Mouse (Mus musculus): ENCODE measurements around the gene Etv3.
"Not testable (repeated sequence)": the region's sequence is repeated elsewhere in the genome, so short reads cannot be mapped to it uniquely, and the experiment has no call there.

The Etv3 gene

GRCm38 (mm10) chr3:87521126-87521525 lies 4.1 kb upstream of the Etv3 start:
- no peak for DNase-seq

- no peak for DNase-seq
Observed at GRCm38 (mm10) chr3:87521833-87522232, 3.4 kb upstream of the Etv3 start.

- DNase-seq = no peak
Observed at GRCm38 (mm10) chr3:87523701-87524100, 1.5 kb upstream of the Etv3 start.

GRCm38 (mm10) chr3:87525837-87526570 lies 797 bp downstream of the Etv3 start:
- DNase-seq = no peak

- no peak for DNase-seq
Observed at GRCm38 (mm10) chr3:87527139-87527538, 1.9 kb downstream of the Etv3 start.

- no peak for DNase-seq
Observed at GRCm38 (mm10) chr3:87528021-87528420, 2.8 kb downstream of the Etv3 start.

- no peak for DNase-seq
Observed at GRCm38 (mm10) chr3:87528841-87529240, 3.6 kb downstream of the Etv3 start.

GRCm38 (mm10) chr3:87529568-87529967 lies 4.4 kb downstream of the Etv3 start:
- DNase-seq = no peak

GRCm38 (mm10) chr3:87530234-87530633 lies 5.0 kb downstream of the Etv3 start:
- no peak for DNase-seq

- no peak for DNase-seq
Observed at GRCm38 (mm10) chr3:87533667-87534378, 8.6 kb downstream of the Etv3 start.

- DNase-seq = no peak
Observed at GRCm38 (mm10) chr3:87538034-87538433, 12.8 kb downstream of the Etv3 start.

GRCm38 (mm10) chr3:87540028-87540675 lies 14.9 kb downstream of the Etv3 start:
- no peak for DNase-seq

GRCm38 (mm10) chr3:87540714-87541113 lies 15.5 kb downstream of the Etv3 start:
- DNase-seq = no peak

- DNase-seq = no peak
Observed at GRCm38 (mm10) chr3:87542481-87543215, 17.4 kb downstream of the Etv3 start.

- no peak for DNase-seq
Observed at GRCm38 (mm10) chr3:87545554-87545953, 20.3 kb downstream of the Etv3 start.

- DNase-seq = no peak
Observed at GRCm38 (mm10) chr3:87546291-87546721, 21.1 kb downstream of the Etv3 start.

GRCm38 (mm10) chr3:87549908-87550307 lies 24.7 kb downstream of the Etv3 start:
- no peak for DNase-seq

GRCm38 (mm10) chr3:87552327-87552726 lies 27.1 kb downstream of the Etv3 start:
- DNase-seq = no peak

- no peak for DNase-seq
Observed at GRCm38 (mm10) chr3:87553196-87553935, 28.2 kb downstream of the Etv3 start.

GRCm38 (mm10) chr3:87554859-87555258 lies 29.7 kb downstream of the Etv3 start:
- DNase-seq = not testable (repeated sequence)

GRCm38 (mm10) chr3:87556109-87556531 lies 30.9 kb downstream of the Etv3 start:
- no peak for DNase-seq

- no peak for DNase-seq
Observed at GRCm38 (mm10) chr3:87556668-87557278, 31.6 kb downstream of the Etv3 start.
